Mouse (Mus musculus) activated CD4-positive, CD25-positive, alpha-beta regulatory T cell, adult 4 months (primary cell): ENCODE data around the gene Prr23a1. TPM values are rescaled to one million over a fixed set of nuclear protein-coding genes. Genes with fewer than 3 reads are reported as not detected.
"Not testable (repeated sequence)": the region's sequence is repeated elsewhere in the genome, so short reads cannot be mapped to it uniquely, and the experiment has no call there.

Experiments
- ATAC-seq: one replicate; pipeline ENCODE4 v1.8.0; 2017
- polyA plus RNA-seq, 2 experiments: library from polyadenylated mRNA; unstranded; fragments of 100-300 nt; shearing (Covaris generic); gene quantifications; one replicate each; pipeline ENCODE4 v1.2.1; 2017

Prr23a1 gene
- polyA plus RNA-seq = not detected

DNA sequence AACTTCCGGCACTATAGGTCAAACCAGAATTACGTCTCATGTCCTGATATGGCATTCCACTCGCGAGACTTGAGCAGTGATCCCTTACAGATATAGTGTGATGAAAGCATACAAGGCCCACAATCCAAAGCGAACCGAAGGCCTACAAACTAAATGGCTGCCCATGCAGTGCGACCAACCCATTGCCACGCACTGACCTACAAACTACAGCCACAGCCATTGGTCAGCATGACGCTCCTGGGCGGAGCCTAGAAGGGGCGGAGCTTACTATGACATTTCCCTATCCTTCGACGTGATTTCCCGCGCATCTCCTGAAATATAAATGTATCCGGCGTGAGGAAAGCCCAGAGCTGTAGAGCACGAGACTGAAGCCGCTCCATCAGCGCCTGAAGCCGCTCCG is at the start of gene Prr23a1:
Prr23a1 (plus strand) TSS at position 387 of the 400 bp plus-strand sequence.
- ATAC-seq = no peak

DNA sequence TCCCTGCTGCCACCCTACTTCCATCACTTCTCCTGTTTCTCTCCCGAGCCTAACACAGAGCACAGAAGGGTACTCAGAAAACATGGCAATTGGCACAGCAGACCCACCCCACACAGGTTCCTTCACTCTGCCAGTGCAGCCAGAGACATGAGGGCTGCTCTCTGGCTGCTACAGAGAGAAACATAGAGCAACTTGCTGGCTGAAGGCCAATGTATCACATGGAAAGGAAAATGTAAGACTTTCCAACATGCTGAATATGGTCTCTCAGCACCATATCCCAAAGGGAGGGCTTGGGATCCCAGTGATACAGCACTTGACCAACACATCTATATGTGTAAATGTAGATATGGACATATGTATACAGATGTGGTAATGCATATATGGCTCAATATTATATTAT is 43.3 kb upstream of the Prr23a1 start:
- ATAC-seq = no peak

DNA sequence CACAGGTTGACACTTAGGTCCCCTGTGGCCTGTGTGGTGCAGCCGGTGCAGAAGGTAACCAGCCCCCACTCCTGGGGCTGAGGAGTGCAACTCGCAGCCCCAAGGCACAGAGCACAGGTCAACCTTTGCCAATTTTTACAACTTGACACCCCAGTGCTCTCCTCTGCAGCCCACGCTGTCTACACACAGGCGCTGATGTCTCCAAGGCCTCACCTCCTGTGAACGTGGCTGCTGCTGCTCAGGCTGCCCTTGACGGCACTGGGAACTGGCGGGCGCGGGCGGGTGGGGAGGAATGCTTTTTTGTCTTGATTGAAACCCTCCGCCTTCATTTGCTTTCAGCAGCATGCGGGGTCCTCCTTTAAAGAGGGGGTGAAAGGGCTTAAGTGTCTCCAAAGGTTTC is 38.3 kb upstream of the Prr23a1 start:
- ATAC-seq = no peak

DNA sequence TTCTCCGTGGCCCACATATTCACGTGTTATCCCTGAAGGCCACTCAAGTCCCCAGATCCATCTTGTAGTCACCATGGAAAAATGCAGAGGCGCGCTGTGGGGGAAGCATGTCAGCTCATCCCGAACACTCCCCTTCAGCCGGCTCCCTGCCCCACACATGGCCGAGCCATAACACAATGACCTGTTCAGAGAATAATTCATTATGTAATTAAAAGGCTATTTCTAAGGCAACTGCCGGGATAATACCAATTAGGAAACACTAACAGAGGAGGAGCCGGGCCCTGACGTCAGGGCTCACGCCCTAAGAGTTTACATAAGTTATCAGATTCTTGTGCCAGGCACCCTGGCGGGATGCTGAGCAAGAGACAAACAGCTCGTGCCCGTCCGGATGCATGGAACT is 36.8 kb upstream of the Prr23a1 start:
- ATAC-seq = no peak

DNA sequence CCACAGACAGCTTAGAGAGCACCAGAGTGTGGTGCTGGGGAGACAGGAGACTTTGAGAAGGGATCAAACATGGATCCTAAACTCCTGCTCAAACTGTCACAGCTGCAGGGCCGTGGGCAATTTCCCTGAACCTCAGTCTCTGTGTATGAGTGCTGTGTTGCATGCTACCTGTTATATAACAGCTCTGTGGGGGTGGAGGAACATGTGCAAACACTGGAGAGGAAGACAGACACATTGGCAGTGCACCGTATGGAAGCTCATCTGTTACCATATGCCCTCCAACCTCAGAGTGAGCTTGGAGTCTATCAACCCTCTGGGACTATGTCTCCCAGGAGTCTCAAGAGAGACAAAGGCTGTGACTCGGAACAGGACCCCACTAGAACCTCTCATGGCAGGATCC is 36.4 kb upstream of the Prr23a1 start:
- no peak for ATAC-seq

DNA sequence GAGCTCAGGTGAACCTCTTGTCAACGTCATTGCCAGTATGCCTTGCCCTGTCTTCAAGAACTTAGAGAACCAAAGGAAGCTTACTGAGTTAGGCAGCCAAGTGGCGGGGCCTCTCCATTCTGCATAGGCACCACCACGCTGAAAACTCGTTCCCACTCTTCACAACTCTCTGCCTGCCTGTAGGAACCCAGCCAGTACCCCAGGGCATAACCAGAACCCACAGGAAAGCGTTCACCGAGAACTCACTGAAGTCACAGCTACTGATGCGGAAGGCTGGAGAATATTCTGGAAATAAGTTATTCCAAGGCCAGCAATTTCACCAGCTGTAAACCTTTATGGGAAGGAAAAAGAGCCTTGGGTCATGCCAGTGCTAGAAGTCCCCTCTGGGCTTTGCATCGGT is 34.7 kb upstream of the Prr23a1 start:
- no peak for ATAC-seq

DNA sequence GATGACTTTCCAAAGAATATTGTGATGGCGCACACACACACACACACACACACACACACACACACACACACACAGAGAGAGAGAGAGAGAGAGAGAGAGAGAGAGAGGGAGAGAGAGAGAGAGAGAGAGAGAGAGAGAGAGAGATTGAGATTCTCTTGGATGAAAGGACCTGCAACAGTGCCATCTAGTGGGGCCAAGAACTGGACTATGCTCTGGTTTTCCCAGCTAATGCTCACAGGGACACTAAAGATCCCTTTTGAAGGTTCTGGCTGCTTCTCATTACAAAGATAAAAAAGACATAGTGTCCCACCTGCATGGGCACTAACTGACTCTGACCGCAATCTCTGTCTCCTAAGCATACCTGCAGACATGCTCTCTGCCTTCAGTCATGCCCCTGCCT is 32.8 kb upstream of the Prr23a1 start:
- ATAC-seq = not testable (repeated sequence)

DNA sequence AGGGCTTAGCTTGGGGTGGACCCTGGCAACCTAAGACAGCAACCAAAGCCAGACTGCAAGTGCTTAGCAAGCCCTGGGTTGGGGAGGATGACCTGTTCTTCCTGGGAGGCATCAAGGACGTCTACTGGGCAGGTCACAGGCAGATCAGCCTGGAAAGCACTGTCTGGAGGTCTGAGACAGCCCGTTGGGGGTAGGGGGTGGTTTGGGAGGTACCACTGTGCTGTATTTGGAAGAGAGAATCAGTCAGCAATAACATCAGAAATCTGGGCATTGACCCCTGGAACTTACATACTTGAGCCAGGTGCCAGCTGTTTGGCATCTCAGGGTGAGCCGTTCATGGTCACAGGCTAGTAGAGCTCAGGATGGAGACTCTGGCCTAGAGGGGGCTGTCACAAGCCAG is 26.2 kb upstream of the Prr23a1 start:
- ATAC-seq = no peak

DNA sequence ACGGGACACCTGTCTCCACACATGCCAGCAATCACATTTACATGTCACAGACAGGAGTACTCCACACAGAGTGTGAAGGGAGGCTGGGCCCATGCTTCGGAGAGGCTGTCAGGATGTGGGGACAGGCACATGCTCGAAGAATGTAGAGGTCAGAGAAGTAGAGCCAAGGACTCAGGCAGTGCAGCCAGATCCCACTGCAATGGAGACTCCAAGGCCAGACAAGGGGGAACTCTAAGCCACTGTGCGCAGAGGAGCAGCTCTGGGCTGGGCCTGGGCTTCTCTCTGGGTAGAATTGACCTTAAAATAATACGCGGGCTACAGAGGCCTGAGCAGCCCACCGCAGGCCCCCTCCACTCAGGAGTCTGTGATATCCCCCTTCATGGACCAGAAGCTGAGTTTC is 24.7 kb upstream of the Prr23a1 start:
- ATAC-seq = no peak

DNA sequence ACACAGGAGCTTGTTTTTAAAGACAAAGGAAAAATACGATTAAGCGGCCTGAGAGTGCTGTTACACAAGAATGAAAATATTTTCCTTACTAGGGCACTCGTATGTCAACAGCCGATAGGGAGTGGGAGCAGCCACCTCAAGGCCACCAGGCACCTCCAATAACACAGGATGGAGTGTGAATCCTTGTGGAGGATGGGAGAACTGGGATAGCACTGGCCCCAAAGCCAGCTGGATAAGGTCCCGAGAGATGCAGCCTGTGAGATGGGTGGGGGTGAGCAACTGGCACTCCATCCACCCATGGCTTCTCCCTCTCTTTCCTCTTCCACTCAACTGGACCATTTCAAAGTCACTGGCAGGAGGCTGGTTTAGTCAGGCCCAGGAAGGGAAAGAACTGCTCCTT is 23.3 kb upstream of the Prr23a1 start:
- no peak for ATAC-seq

DNA sequence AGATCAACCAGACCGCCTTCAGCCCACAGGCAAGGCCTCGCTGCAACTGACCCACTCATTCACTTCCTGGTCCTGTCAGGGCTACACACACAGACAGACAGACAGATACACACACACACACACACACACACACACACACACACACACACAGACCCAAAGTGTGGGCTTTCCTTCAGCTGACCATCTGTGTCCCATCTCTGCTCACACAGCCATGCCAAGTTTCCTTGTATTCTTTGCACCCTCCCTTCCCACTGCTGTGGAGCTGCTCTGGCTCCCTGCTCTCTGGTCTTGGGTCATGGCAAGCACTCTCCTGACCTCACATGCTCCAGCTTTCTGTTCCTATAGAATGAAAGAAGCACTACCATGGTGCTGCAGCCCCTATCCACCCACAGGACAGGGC is 22.8 kb upstream of the Prr23a1 start:
- ATAC-seq = no peak

DNA sequence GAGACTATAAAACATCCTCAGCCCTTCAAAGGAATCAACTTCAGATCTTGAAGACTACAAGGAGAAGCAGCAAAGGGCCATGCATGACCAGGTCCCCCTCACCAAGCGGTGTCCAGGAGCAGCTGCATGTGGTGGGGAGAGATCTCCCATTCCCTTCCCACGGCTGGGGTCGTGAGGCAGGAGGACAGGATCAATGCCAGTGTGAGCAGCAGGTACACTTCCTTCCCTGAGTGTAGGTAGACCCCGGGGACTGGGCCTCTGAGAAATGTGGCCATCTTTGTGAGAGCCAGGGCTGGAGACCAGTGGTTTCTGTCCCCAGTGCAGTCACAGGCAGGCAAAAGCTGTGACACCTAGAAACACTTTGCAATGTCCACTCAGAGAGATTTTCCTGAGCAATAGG is 21.8 kb upstream of the Prr23a1 start:
- ATAC-seq = no peak

DNA sequence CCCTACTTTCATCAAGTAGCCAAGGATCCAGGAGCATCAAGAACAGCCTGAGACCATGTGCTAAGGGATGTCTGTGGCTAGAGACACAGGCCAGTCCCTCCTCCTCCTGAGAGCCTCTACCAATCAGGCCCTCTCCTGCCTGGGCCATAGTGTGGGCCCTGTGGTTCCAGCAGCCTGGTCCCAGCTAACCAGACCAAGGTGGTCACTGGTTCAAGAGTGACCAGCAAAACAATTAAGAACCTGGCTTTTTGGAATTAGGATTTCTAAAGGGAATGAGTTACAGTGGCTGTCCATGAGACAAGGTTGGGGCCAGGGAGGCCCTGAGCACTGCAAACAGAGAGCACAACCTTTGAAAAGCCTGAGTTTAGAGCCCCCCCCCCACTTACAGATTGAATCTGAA is 21.2 kb upstream of the Prr23a1 start:
- ATAC-seq = no peak

DNA sequence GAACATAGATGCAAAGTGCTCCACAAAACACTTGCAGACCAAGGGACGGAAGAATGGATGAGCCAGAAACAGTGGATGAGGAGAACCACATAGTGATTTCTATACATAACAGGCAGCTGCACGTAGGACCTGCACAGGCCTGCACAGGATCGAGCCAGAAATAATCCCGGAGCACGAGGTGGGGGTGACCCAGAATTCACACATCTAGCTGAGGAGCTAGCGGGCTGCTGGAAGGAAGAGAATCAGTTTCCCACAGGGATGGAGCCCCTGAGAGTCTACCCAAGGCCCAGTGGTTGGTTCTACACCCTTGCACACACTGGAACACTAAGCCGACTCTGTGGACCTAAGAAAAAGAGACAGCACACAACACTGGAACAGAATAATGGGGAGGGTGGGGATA is 18.5 kb upstream of the Prr23a1 start:
- ATAC-seq = no peak

DNA sequence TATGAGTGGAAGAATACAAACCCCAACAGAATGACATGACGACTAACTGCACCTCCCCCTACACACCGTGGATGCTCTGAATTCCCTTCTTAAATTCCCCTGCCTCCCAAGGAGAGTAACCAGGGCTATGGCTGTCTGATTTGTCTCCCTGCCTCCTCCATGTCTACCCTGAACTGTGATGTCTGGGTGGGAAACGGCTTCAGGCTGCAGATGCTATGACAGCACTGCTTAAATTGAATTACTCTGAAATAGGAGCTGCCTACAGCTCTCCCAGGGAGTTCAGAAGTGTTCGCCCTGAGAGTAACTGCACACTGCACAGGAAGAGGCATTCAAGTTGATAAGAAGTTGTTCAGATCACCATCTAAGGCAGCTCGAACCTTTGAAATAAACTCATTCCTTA is 12.8 kb upstream of the Prr23a1 start:
- no peak for ATAC-seq

DNA sequence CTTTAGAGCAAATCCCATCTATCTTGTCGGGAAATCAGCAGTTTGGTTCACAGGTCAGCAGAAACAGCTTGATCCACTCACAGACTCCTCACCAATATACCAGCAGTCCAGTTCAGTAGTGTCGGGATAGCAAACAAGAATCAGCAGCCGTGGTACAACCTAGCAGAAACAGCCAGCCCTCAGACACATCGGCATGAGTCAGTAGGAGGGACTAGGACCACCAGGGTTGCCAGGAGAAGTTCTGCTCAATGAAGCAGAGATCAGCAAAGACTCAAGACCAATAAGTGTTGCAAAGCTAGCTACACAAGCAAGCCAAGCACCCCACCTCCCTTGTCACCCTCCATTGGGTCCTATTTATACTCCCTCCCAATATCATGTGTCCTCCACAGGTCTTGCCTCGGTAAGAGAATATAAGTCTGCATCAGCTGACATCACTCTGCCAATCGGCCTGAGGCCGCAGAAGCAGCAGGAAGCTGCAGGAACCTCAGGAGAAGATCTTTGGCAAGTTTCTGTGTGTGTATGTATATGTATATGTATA is 4.7 kb upstream of the Prr23a1 start:
- ATAC-seq = no peak

DNA sequence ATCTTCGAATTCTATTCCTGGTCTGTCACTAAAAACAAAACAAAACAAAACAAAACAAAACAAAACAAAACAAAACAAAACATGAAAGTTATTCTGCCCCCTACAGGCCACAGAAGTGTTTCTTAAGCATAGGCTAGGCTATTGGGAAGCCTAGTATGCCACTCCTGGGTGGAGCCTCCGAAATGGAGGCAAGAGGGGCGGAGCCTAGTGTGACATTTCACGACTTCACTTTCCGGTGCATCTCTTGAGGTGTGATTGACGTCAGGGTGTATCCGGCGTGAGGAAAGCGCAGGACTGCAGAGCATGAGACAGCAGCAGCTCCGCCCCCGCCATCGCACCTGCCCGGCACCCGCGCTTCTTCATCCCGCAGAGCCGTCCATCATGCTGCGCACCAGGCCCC is 13.9 kb downstream of the Prr23a1 start, which contains the start of gene Prr23a2:
Prr23a2 (plus strand) TSS at position 285 of the 400 bp plus-strand sequence.
- no peak for ATAC-seq

DNA sequence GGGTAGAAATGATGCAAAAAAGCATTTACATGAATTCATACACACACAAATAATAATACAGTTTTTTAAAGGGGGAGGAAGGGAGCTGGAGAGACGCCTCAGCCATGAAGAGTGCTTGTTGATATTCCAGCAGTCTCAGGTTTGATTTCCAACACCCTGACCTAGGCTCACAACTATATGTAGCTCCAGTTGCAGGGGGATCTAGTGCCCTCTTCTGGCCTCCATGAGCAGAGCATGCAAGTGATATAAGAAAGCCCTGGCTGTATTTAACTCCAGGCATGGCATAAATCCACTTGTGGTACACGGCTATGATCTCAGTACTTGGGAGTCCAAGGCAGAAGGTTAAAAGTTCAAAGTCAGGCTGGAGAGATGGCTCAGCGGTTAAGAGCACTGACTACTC is 21.2 kb downstream of the Prr23a1 start:
- ATAC-seq = no peak

DNA sequence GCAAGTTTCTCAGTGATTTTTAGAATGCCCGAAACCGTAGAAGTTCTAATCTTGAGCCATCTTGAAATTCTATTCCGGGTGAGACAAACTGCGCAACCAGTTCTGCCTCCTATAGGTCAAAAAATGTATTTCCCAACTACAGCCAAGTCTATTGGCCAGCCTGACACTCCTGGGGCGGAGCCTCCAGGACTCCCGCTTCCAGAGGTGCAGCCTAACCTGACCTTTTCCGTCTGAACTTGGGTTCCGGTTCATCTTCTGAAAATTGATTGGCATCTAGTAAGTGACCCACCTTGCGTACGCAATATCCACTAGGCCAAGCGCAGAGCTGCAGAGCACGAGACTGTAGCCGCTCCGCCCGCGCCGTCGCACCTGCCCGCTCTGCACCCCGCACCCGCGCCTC is 22.3 kb downstream of the Prr23a1 start, which contains the start of gene Prr23a3:
Prr23a3 (plus strand) TSS at position 197 of the 400 bp plus-strand sequence.
- ATAC-seq = no peak

Other genes with a start within 250 kb of the Prr23a1 start
- 10 to 100 TPM; 18.6 to 21.4 TPM for gene Mrps22, start 240.8 kb upstream of the Prr23a1 start, polyA plus RNA-seq
- gene Prr23a2, start 14.0 kb downstream of the Prr23a1 start, polyA plus RNA-seq = not detected
- not detected for gene Prr23a3, start 22.3 kb downstream of the Prr23a1 start, polyA plus RNA-seq
- not detected for gene 7420426K07Rik, start 60.6 kb downstream of the Prr23a1 start, polyA plus RNA-seq
- not detected for gene Foxl2, start 112.8 kb downstream of the Prr23a1 start, polyA plus RNA-seq
- gene Faim, start 143.9 kb downstream of the Prr23a1 start, polyA plus RNA-seq = 10 to 100 TPM; 62.0 to 71.2 TPM
- 1 to 10 TPM in 1 of 2 experiments, under 1 TPM in 1; 0.94 to 1.1 TPM for gene Gm1123, start 193.2 kb downstream of the Prr23a1 start, polyA plus RNA-seq